Mouse (Mus musculus) T-cell, adult 2 months (primary cell): ENCODE data around the gene Stambpl1.
A peak's percentile ranks its signal among the peaks of the same experiment; 100 is the strongest.
"Not testable (repeated sequence)": the region's sequence is repeated elsewhere in the genome, so short reads cannot be mapped to it uniquely, and the experiment has no call there.

ENCODE experiments used
- DNase-seq: peaks from one replicate; pipeline ENCODE4 v3.0.0; 2022; ENCODE audit warnings: low spot score

Gene Stambpl1

GRCm38 (mm10) chr19:34198901-34199300 lies 6.9 kb downstream of the Stambpl1 start:
- DNase-seq = no peak

GRCm38 (mm10) chr19:34199488-34199887 lies 7.5 kb downstream of the Stambpl1 start:
- DNase-seq = no peak

GRCm38 (mm10) chr19:34202668-34203067 lies 10.6 kb downstream of the Stambpl1 start:
- peak; percentile 45 for DNase-seq

- DNase-seq = not testable (repeated sequence)
These were observed 14.1 kb downstream of the Stambpl1 start for GRCm38 (mm10) chr19:34206128-34206527.

GRCm38 (mm10) chr19:34206760-34207440 lies 14.9 kb downstream of the Stambpl1 start:
- DNase-seq = no peak

- DNase-seq = no peak
These were observed 17.0 kb downstream of the Stambpl1 start for GRCm38 (mm10) chr19:34209031-34209430.

GRCm38 (mm10) chr19:34209930-34210581 lies 18.0 kb downstream of the Stambpl1 start:
- no peak for DNase-seq

- no peak for DNase-seq
These were observed 18.8 kb downstream of the Stambpl1 start for GRCm38 (mm10) chr19:34210841-34211240.

GRCm38 (mm10) chr19:34212489-34213250 lies 20.6 kb downstream of the Stambpl1 start:
- no peak for DNase-seq

GRCm38 (mm10) chr19:34213251-34213645 lies 21.2 kb downstream of the Stambpl1 start:
- no peak for DNase-seq

- no peak for DNase-seq
These were observed 22.1 kb downstream of the Stambpl1 start for GRCm38 (mm10) chr19:34214136-34214535.

- peak; percentile 44 for DNase-seq
These were observed 24.9 kb downstream of the Stambpl1 start for GRCm38 (mm10) chr19:34216956-34217355.

GRCm38 (mm10) chr19:34217761-34218160 lies 25.7 kb downstream of the Stambpl1 start:
- DNase-seq = no peak

GRCm38 (mm10) chr19:34219260-34219968 lies 27.4 kb downstream of the Stambpl1 start:
- DNase-seq = no peak

GRCm38 (mm10) chr19:34220732-34221380 lies 28.8 kb downstream of the Stambpl1 start:
- no peak for DNase-seq

- no peak for DNase-seq
These were observed 30.8 kb downstream of the Stambpl1 start for GRCm38 (mm10) chr19:34222805-34223204.

- DNase-seq = no peak
These were observed 39.6 kb downstream of the Stambpl1 start for GRCm38 (mm10) chr19:34231596-34231995.

- no peak for DNase-seq
These were observed 40.3 kb downstream of the Stambpl1 start for GRCm38 (mm10) chr19:34232326-34232725.

GRCm38 (mm10) chr19:34233944-34234343 lies 41.9 kb downstream of the Stambpl1 start:
- peak; percentile 22 for DNase-seq

- no peak for DNase-seq
These were observed 44.0 kb downstream of the Stambpl1 start for GRCm38 (mm10) chr19:34236049-34236448.

- no peak for DNase-seq
These were observed 45.7 kb downstream of the Stambpl1 start for GRCm38 (mm10) chr19:34237746-34238145.
